Mouse (Mus musculus): ENCODE results near the gene Ybx2.
A peak's percentile ranks its signal among the peaks of the same experiment; 100 is the strongest.

Ybx2 gene

GRCm38 (mm10) chr11:69935137-69935879 is at the start of gene Ybx2:
Ybx2 (plus strand) TSS chr11:69935796.
- DNase-seq (ENCODE audit: low spot score), result peak; percentile 94

- peak; percentile 40 for DNase-seq (ENCODE audit: low spot score)
Observed at GRCm38 (mm10) chr11:69886907-69887635, 48.5 kb upstream of the Ybx2 start.

DNA sequence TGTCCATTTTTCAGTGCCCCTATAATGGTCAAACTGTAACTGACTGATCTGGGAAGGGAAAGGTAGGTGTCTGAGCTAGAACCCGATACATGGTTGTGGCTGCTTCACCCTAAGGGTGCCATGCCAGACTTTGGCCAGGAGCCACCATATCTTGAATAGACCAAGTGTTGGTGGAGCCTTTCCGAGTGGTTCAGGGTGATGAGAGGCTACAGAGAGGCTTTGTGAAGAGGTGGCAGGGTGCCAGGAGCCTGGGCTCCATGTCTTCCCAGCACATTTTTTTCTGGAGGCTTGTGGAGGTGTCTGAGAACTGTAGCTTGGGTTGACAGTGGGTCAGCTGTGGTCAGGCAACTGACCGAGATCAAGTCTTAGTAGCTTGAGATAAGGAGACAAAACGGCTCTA is 44.1 kb upstream of the Ybx2 start:
- DNase-seq (ENCODE audit: low spot score), result no peak

DNA sequence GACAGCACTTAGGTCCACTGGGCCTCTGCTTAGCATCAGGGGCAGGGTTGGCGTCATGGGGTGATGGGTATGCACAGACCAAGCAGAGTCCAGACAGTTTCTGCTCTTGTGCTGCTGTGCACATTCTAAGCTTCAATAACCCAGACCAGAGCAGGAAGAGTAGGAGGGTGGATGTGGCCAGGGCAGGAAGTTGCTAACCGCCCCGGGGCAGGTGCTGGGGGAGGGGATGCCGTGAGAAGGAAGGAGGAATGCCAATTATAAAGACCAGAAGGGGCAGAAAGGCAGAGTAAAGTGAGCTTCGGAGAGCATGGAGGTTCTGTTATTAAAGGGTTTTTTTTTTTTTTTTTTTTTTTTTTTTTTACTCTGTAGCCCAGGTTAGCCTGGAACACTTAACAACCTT is 40.9 kb upstream of the Ybx2 start:
- no peak for DNase-seq (ENCODE audit: low spot score)

- no peak for DNase-seq (ENCODE audit: low spot score)
Observed at GRCm38 (mm10) chr11:69895291-69895690, 40.3 kb upstream of the Ybx2 start, which contains the start of gene Acap1. Acap1 (minus strand) TSS chr11:69895539.

DNA sequence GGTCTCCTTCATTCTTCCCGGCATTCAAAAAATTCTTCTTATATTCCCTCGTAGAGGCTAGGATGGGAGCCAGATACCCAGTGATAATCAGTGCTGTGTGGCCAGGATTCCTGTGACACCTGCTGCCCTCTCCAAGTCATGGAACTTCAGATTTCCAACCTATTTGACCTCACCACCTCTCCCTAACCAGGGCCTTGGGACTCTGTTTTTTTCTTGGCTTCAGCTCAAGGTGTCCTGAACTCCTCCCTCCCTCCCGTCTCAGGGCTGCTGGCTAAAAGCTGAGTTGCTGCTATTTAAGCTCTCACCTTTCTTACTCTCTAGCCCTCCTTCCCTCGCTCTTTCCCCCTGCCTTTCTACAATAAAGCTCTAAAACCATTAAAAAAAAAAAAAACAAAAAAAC is 35.7 kb upstream of the Ybx2 start:
- DNase-seq (ENCODE audit: low spot score), result peak; percentile 44

DNA sequence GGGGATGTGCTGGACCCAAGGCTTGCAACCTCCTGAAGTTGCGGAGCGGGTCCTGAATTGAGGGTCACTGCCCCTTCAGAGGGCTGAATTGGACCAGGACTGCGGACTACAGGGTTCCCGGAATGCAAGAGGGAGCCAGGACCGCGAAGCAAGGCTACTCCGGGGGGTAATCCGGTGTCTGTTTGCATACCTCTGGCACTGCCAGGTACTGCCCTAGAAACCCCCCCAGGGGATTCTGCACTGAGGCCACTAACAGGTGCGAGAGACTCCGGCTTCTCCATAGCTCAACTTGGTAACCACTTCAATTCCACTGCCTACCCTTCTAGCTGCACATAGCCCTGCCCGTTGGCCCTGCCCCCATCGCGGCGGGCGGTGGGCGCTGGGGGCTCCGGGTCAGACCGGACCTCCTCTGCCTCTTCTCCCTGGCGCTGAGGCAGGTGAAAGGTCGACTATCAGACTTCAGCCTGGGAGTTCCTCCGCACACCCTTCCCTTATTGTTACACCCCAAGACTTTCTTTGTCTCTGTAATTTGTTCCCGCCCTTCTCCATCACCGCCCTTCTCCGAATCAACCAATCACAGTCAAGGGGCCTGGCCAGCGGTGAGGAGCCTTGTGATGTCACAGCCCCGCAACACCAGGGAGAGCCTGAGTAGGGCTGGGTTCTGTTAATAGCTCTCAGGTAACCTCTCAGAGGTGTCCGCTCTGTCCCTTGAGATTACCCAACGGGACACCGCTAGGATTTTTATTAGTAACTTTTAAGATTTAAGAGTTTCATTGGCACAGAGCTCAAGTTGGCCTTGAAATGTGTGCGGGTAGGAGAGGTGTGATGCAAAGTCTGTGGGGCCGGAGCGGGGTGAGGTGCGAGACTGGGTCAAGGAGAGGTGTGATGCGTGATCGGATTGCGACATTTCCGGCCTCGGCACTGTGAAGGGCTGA is 34.9 kb upstream of the Ybx2 start, which contains the start of the genes 2810408A11Rik and Neurl4:
Gene 2810408A11Rik, minus strand, starts transcription at position 517 of the 935 bp plus-strand sequence.
Gene Neurl4, plus strand, starts transcription at position 602 of the 935 bp plus-strand sequence.
- DNase-seq (ENCODE audit: low spot score), result peak; percentile 97

DNA sequence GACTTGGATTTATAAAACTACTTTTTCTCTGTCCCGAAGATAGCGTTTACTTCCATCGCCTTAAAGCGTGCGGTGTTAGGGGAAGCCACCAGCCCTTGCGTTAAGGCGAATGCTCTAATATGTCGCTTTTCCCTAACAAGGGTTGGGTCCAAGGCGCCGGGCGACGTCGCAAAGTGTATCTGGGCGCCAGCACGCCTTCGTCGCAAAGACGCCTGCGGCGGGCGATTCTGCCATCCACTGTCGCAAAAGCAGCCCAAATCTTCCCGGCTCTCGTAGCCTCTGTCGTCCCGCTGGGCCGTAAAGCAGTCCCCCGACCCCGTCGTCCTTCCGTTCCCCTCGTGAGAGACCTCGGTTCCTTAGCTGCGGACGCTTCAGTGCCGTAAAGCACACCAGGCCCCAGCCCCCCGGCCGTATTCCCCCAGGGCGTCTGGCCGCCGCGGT is 34.2 kb upstream of the Ybx2 start:
- DNase-seq (ENCODE audit: low spot score), result peak; percentile 99

DNA sequence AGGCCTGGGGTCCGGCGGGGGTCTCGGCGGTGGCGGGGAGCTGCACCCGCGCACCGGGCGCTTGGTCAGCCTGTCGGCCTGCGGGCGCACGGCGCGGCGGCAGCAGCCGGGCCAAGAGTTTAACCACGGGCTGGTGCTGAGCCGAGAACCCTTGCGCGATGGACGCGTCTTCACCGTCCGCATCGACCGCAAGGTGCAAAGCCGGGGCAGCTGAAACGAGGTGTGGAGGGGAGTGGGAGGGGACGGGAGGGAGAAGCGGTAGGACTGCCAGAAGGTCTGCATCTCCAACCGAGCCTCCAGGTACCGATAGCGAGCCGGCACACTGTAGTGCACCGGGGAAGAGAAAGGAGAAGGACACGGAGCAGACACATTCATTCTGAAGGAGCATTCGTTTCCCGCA is 33.6 kb upstream of the Ybx2 start:
- DNase-seq (ENCODE audit: low spot score), result peak; percentile 40

- DNase-seq (ENCODE audit: low spot score), result no peak
Observed at GRCm38 (mm10) chr11:69902972-69903371, 32.6 kb upstream of the Ybx2 start.

- DNase-seq (ENCODE audit: low spot score), result no peak
Observed at GRCm38 (mm10) chr11:69904311-69904710, 31.3 kb upstream of the Ybx2 start.

DNA sequence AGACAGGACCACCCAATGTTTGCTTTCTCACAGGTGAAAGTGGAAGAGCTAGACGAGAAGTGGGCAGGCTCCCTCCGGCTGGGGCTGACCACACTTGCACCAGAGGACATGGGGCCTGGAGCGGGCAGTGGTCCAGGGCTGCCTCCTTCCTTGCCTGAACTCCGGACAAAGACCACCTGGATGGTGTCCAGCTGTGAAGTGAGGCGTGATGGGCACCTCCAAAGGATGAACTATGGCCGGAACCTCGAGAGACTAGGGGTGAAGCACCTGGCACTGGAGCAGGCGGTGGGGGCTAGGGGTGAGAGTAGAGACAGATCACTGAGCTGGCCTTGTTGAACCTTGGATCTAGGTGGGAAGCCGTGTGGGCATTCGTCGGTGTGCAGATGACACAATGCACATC is 27.0 kb upstream of the Ybx2 start:
- no peak for DNase-seq (ENCODE audit: low spot score)

DNA sequence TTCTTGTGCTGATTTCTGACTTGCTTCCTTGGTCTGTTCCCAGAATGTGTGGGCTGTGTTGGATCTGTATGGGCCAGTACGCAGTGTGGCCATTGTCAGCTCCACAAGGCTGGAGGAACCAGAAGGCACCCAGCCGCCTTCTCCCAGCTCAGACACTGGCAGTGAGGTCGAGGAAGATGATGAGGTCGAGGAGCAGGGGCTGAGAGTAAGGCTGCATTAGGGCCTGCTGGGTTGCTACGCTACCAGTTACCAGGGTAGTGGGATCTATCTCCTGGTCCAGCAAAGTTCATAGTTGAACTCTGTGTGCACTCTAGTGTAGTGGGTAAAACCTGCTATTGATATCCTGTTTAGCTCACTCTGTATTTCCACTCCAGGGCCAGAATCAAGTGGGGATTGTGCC is 26.4 kb upstream of the Ybx2 start:
- no peak for DNase-seq (ENCODE audit: low spot score)

GRCm38 (mm10) chr11:69910177-69910576 is 25.4 kb upstream of the Ybx2 start:
- DNase-seq (ENCODE audit: low spot score), result no peak

- no peak for DNase-seq (ENCODE audit: low spot score)
Observed at GRCm38 (mm10) chr11:69910781-69911560, 24.6 kb upstream of the Ybx2 start.

- no peak for DNase-seq (ENCODE audit: low spot score)
Observed at GRCm38 (mm10) chr11:69911701-69912100, 23.9 kb upstream of the Ybx2 start.

- DNase-seq (ENCODE audit: low spot score), result no peak
Observed at GRCm38 (mm10) chr11:69912716-69913530, 22.7 kb upstream of the Ybx2 start.

- DNase-seq (ENCODE audit: low spot score), result peak; percentile 97
Observed at GRCm38 (mm10) chr11:69913554-69914371, 21.8 kb upstream of the Ybx2 start, which contains the start of gene Gps2. Gps2 (plus strand) TSS chr11:69913888.

GRCm38 (mm10) chr11:69914372-69914764 is 21.2 kb upstream of the Ybx2 start:
- peak; percentile 48 for DNase-seq (ENCODE audit: low spot score)
